Mouse (Mus musculus) neural tube, embryonic 14.5 days (tissue): Measurements from ENCODE around the gene Rnft1. TPM values are rescaled to one million over a fixed set of nuclear protein-coding genes. Genes with fewer than 3 reads are reported as not detected.
"Not testable (repeated sequence)": the region's sequence is repeated elsewhere in the genome, so short reads cannot be mapped to it uniquely, and the experiment has no call there.

Source experiments
- ATAC-seq: fragments of 200-750 bp; cut with Nextera tagmentation; 2 replicates; pipeline ENCODE4 v1.8.0; 2017; ENCODE audit warnings: low read depth, mild to moderate bottlenecking, moderate TSS enrichment, moderate library complexity
- H3K27ac ChIP-seq: fragments of 300-500 bp; sonication (generic); 2 replicates; pipeline ENCODE4 v1.5.1; 2014; ENCODE audit warnings: low read depth, mild to moderate bottlenecking, control low read depth, low read length, moderate library complexity, mixed read lengths
- H3K27me3 ChIP-seq: fragments of 300-500 bp; sonication (generic); 2 replicates; pipeline ENCODE4 v1.6.1; 2014; ENCODE audit warnings: low read length; ENCODE audit not compliant: control insufficient read depth, insufficient read depth
- H3K36me3 ChIP-seq: fragments of 300-500 bp; sonication (generic); 2 replicates; pipeline ENCODE4 v1.6.1; 2014; ENCODE audit warnings: low read length, mixed read lengths; ENCODE audit not compliant: control insufficient read depth, insufficient read depth
- H3K4me1 ChIP-seq: fragments of 300-500 bp; sonication (generic); 2 replicates; pipeline ENCODE4 v1.6.1; 2014; ENCODE audit warnings: low read length; ENCODE audit not compliant: control insufficient read depth, insufficient read depth
- H3K4me2 ChIP-seq: fragments of 300-500 bp; sonication (generic); 2 replicates; pipeline ENCODE4 v1.6.1; 2014; ENCODE audit warnings: mild to moderate bottlenecking, low read depth, low read length, control low read depth
- H3K4me3 ChIP-seq: fragments of 300-500 bp; sonication (generic); 2 replicates; pipeline ENCODE4 v1.5.1; 2014; ENCODE audit warnings: low read depth, low read length, control low read depth, mixed read lengths
- H3K9ac ChIP-seq: fragments of 300-500 bp; sonication (generic); replicated peaks from 2 replicates; pipeline ENCODE4 v1.6.1; 2014; ENCODE audit warnings: low read depth, mild to moderate bottlenecking, control low read depth, low read length, mixed read lengths
- H3K9me3 ChIP-seq: fragments of 300-500 bp; sonication (generic); 2 replicates; pipeline ENCODE4 v1.6.1; 2016; ENCODE audit warnings: low read length; ENCODE audit not compliant: control insufficient read depth
- WGBS: fragments of 180-500 bp; shearing (Covaris S2); extraction: QIAGEN DNeasy Blood & Tissue Kit; methylation state at CpG from one replicate; pipeline ENCODE4 v1.1.7; 2014; 5-methylcytosine and 5-hydroxymethylcytosine counted together
- polyA plus RNA-seq: library from polyadenylated mRNA; unstranded; fragments of >200 nt; fragmentation: Nextera tagmentation; extraction: Ambion mirVana; gene quantifications from 2 replicates; pipeline ENCODE4 v1.2.1, GENCODE M21; 2014

Gene Rnft1
- polyA plus RNA-seq, 1 experiment from 2014 or later, result 13.4 TPM

- no peaks in the 10 kb centered on the region for H3K9me3 ChIP-seq
- no peak for ATAC-seq
- H3K4me2 ChIP-seq, result no peak overlapping the region
- H3K27ac ChIP-seq, result no peak overlapping the region
- no peak overlapping the region for H3K9ac ChIP-seq
- H3K36me3 ChIP-seq, result peaks cover 20% of the 10 kb centered on the region
- WGBS, result 57% methylated on average over 1 of the region's 1 CpGs
- H3K4me1 ChIP-seq, result no peaks in the 10 kb centered on the region
- no peak overlapping the region for H3K4me3 ChIP-seq
- no peaks in the 10 kb centered on the region for H3K27me3 ChIP-seq
Observed at GRCm38 (mm10) chr11:86500795-86501194, 16.3 kb downstream of the Rnft1 start.

GRCm38 (mm10) chr11:86503121-86503520, 18.7 kb downstream of the Rnft1 start:
- ATAC-seq, result no peak
- H3K4me1 ChIP-seq, result no peaks in the 10 kb centered on the region
- peaks cover 22% of the 10 kb centered on the region for H3K36me3 ChIP-seq
- H3K4me2 ChIP-seq, result no peak overlapping the region
- H3K27ac ChIP-seq, result no peak overlapping the region
- no peak overlapping the region for H3K4me3 ChIP-seq
- 97% methylated on average over 2 of the region's 2 CpGs for WGBS
- H3K9ac ChIP-seq, result no peak overlapping the region
- H3K27me3 ChIP-seq, result no peaks in the 10 kb centered on the region
- H3K9me3 ChIP-seq, result no peaks in the 10 kb centered on the region

- peaks cover 49% of the 10 kb centered on the region for H3K36me3 ChIP-seq
- no peak overlapping the region for H3K4me3 ChIP-seq
- H3K9me3 ChIP-seq, result no peaks in the 10 kb centered on the region
- H3K4me2 ChIP-seq, result no peak overlapping the region
- no peak overlapping the region for H3K9ac ChIP-seq
- no peak overlapping the region for H3K27ac ChIP-seq
- no peak for ATAC-seq
- 95% methylated on average over 2 of the region's 2 CpGs for WGBS
- H3K27me3 ChIP-seq, result no peaks in the 10 kb centered on the region
- no peaks in the 10 kb centered on the region for H3K4me1 ChIP-seq
Observed at GRCm38 (mm10) chr11:86507334-86507733, 22.9 kb downstream of the Rnft1 start.

GRCm38 (mm10) chr11:86507991-86508390, 23.5 kb downstream of the Rnft1 start:
- Histone ChIP-seq H3K4me1 (no peaks in the 10 kb centered on the region), H3K36me3 (peaks cover 47% of the 10 kb centered on the region), H3K9me3 (no peaks in the 10 kb centered on the region), H3K4me2 (no peak overlapping the region), H3K27me3 (no peaks in the 10 kb centered on the region), H3K9ac (no peak overlapping the region), H3K27ac (no peak overlapping the region), H3K4me3 (no peak overlapping the region)
- no peak for ATAC-seq
- 96% methylated on average over 2 of the region's 2 CpGs for WGBS

GRCm38 (mm10) chr11:86516620-86517019, 32.2 kb downstream of the Rnft1 start:
- H3K36me3 ChIP-seq, result peaks cover 49% of the 10 kb centered on the region

GRCm38 (mm10) chr11:86517229-86517628, 32.8 kb downstream of the Rnft1 start:
- Histone ChIP-seq H3K9ac (no peak overlapping the region), H3K27ac (no peak overlapping the region), H3K4me1 (no peaks in the 10 kb centered on the region), H3K9me3 (no peaks in the 10 kb centered on the region), H3K27me3 (no peaks in the 10 kb centered on the region), H3K36me3 (peaks cover 44% of the 10 kb centered on the region), H3K4me2 (no peak overlapping the region), H3K4me3 (no peak overlapping the region)
- 90% methylated on average over 3 of the region's 3 CpGs for WGBS
- no peak for ATAC-seq

More at GRCm38 (mm10) chr11:86516620-86517019, 32.2 kb downstream of the Rnft1 start:
- WGBS, result 79% methylated on average over 3 of the region's 3 CpGs
- no peak overlapping the region for H3K9ac ChIP-seq
- no peaks in the 10 kb centered on the region for H3K9me3 ChIP-seq
- no peak overlapping the region for H3K4me2 ChIP-seq
- no peak for ATAC-seq
- H3K4me3 ChIP-seq, result no peak overlapping the region
- no peak overlapping the region for H3K27ac ChIP-seq
- no peaks in the 10 kb centered on the region for H3K27me3 ChIP-seq
- no peaks in the 10 kb centered on the region for H3K4me1 ChIP-seq

- no peak overlapping the region for H3K4me3 ChIP-seq
- H3K27ac ChIP-seq, result no peak overlapping the region
- 86% methylated on average over 7 of the region's 7 CpGs for WGBS
- H3K9ac ChIP-seq, result no peak overlapping the region
- H3K36me3 ChIP-seq, result peaks cover 43% of the 10 kb centered on the region
- H3K4me1 ChIP-seq, result no peaks in the 10 kb centered on the region
- no peak overlapping the region for H3K4me2 ChIP-seq
- H3K9me3 ChIP-seq, result no peaks in the 10 kb centered on the region
- ATAC-seq, result no peak
- no peaks in the 10 kb centered on the region for H3K27me3 ChIP-seq
Observed at GRCm38 (mm10) chr11:86519751-86520150, 35.3 kb downstream of the Rnft1 start.

GRCm38 (mm10) chr11:86527528-86527927, 43.1 kb downstream of the Rnft1 start:
- H3K27me3 ChIP-seq, result no peaks in the 10 kb centered on the region
- H3K9me3 ChIP-seq, result no peaks in the 10 kb centered on the region
- H3K27ac ChIP-seq, result no peak overlapping the region
- H3K4me2 ChIP-seq, result no peak overlapping the region
- ATAC-seq, result no peak
- H3K4me3 ChIP-seq, result no peak overlapping the region
- peaks cover 40% of the 10 kb centered on the region for H3K36me3 ChIP-seq
- no peaks in the 10 kb centered on the region for H3K4me1 ChIP-seq
- 96% methylated on average over 4 of the region's 4 CpGs for WGBS
- no peak overlapping the region for H3K9ac ChIP-seq

GRCm38 (mm10) chr11:86532834-86533233, 48.4 kb downstream of the Rnft1 start:
- Histone ChIP-seq H3K9ac (no peak overlapping the region), H3K27ac (no peak overlapping the region), H3K4me2 (no peak overlapping the region), H3K36me3 (peaks cover 33% of the 10 kb centered on the region), H3K27me3 (no peaks in the 10 kb centered on the region), H3K4me1 (no peaks in the 10 kb centered on the region), H3K4me3 (no peak overlapping the region), H3K9me3 (no peaks in the 10 kb centered on the region)
- WGBS, result 72% methylated on average over 1 of the region's 1 CpGs
- ATAC-seq, result no peak

GRCm38 (mm10) chr11:86533302-86533701, 48.8 kb downstream of the Rnft1 start:
- peaks cover 32% of the 10 kb centered on the region for H3K36me3 ChIP-seq
- ATAC-seq, result not testable (repeated sequence)

More at GRCm38 (mm10) chr11:86533302-86533701, 48.8 kb downstream of the Rnft1 start:
- not testable (repeated sequence) for H3K9ac ChIP-seq, H3K4me3 ChIP-seq, H3K4me1 ChIP-seq, H3K27me3 ChIP-seq, H3K9me3 ChIP-seq, H3K27ac ChIP-seq, H3K4me2 ChIP-seq
- WGBS, result 94% methylated on average over 6 of the region's 6 CpGs
